Mouse (Mus musculus): ENCODE measurements at regions not wholly inside any gene's neighbourhood (a gene's known extent, or its start where the extent isn't known, plus 50 kb on each side); places are given as distances from the start of the nearest gene placed in this dataset.

- WGBS, result 87% methylated on average over 3 of the region's 3 CpGs
- Histone ChIP-seq H3K4me2 (no peak overlapping the region), H3K9me3 (ENCODE audit: low read depth, low read length) (no peaks in the 10 kb centered on the region), H3K36me3 (ENCODE audit: insufficient read depth) (no peaks in the 10 kb centered on the region), H3K27ac (ENCODE audit: low read depth) (no peak overlapping the region), H3K4me1 (ENCODE audit: insufficient read depth) (no peaks in the 10 kb centered on the region), H3K27me3 (ENCODE audit: insufficient read depth, low read length) (no peaks in the 10 kb centered on the region), H3K9ac (no peak overlapping the region), H3K4me3 (ENCODE audit: low read depth, low read length) (no peak overlapping the region)
- no peak for DNase-seq
- no peak for TF ChIP-seq CTCF (IDR thresholded peaks at IDR 0.05; ENCODE audit: low read depth)
- no peak for ATAC-seq (ENCODE audit: insufficient read depth)
Measured at GRCm38 (mm10) chr9:16599888-16600287, 98.8 kb upstream of the Fat3 start.

GRCm38 (mm10) chr9:16599075-16599864, 98.2 kb upstream of the Fat3 start:
- H3K27ac ChIP-seq (ENCODE audit: low read depth), result no peak overlapping the region
- no peak overlapping the region for H3K4me2 ChIP-seq
- H3K9ac ChIP-seq, result no peak overlapping the region
- no peaks in the 10 kb centered on the region for H3K27me3 ChIP-seq (ENCODE audit: insufficient read depth, low read length)
- no peak for ATAC-seq (ENCODE audit: insufficient read depth)
- TF ChIP-seq CTCF (IDR thresholded peaks at IDR 0.05; ENCODE audit: low read depth), result no peak
- no peaks in the 10 kb centered on the region for H3K4me1 ChIP-seq (ENCODE audit: insufficient read depth)
- 46% methylated on average over 2 of the region's 2 CpGs for WGBS
- no peaks in the 10 kb centered on the region for H3K9me3 ChIP-seq (ENCODE audit: low read depth, low read length)
- peak; percentile 28 for DNase-seq
- no peak overlapping the region for H3K4me3 ChIP-seq (ENCODE audit: low read depth, low read length)
- no peaks in the 10 kb centered on the region for H3K36me3 ChIP-seq (ENCODE audit: insufficient read depth)

Measured in lung, embryonic 14.5 days (tissue).